Mouse (Mus musculus) heart, postnatal 10 days (tissue): ENCODE results near the gene Agap2. TPM values are rescaled to one million over a fixed set of nuclear protein-coding genes. Genes with fewer than 3 reads are reported as not detected.

ENCODE experiments used
- DNase-seq, 2 experiments: peaks; one replicate each; pipeline ENCODE4 v3.0.0; 2021
- intact Hi-C: fragments of 180-260 bp; cut with DNase I; formaldehyde crosslinking; loops from one replicate; pipeline ENCODE4 v1.15.1; 2025
- total RNA-seq, 2 experiments: library from RNA; stranded (reverse); gene quantifications; 2 replicates each; pipeline ENCODE4 v1.2.3; 2021

Agap2 gene
- total RNA-seq, 2 experiments from 2014 or later, result 5.5 to 8.3 TPM

DNA sequence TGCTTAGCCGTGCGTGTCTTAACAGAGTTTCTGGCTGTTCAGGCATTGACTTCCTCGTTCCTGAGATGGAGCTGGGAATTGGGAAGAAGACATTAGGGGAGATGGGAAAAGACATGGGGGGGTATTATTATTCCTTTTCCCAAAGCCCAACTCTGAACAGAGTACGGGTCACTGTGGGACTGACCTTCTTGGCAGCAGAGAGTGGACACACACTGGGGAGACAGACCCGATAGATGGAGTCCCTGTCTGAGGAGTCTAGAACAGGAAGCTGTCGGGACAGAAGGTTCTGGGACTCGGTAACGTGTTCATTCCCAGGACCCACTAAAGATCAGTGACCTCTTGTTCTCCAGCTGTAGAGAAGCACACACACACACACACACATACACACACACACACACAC, 567 bp downstream of the Agap2 start:
- DNase-seq, result no peak
- intact Hi-C loops, result no loop called here

- intact Hi-C loops, result no loop called here
- DNase-seq, result no peak
Observed at GRCm38 (mm10) chr10:127076082-127076481, 998 bp downstream of the Agap2 start.

GRCm38 (mm10) chr10:127077515-127077914, 2.4 kb downstream of the Agap2 start:
- intact Hi-C loops, result no loop called here
- DNase-seq, result no peak

DNA sequence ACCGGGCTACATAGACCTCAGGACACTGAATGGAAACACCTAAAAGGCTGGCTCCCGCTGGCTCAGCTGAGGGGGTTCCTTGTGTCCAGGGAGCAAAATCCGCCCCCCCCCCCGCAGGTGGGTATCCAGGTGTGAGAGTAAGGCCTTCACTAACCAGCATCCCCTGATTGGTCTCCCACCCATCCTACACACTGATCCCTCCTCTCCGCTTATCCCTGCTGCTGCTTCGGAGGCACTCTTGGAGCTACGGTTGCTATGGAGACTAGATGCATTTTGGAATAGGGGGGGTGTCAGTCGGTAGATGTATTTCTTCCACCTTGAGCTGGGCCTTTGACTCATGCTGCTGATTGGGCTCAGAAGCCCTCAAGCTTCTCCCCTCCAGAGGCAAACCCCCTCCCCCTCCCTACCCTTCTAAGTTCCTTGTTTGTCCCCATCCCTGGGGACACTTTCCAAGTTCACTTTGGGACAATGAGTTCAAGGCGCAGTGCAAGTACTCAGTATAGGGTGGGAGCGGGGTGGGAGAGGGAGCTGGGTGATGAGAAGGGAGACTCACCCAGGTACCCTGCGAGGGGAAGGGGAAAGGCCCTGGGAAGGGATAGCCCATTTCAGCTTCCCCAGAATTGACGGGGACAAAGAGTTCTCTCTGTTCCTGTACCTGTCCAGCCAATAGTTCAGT, 3.1 kb downstream of the Agap2 start:
- intact Hi-C loops, result no loop called here
- no peak for DNase-seq

DNA sequence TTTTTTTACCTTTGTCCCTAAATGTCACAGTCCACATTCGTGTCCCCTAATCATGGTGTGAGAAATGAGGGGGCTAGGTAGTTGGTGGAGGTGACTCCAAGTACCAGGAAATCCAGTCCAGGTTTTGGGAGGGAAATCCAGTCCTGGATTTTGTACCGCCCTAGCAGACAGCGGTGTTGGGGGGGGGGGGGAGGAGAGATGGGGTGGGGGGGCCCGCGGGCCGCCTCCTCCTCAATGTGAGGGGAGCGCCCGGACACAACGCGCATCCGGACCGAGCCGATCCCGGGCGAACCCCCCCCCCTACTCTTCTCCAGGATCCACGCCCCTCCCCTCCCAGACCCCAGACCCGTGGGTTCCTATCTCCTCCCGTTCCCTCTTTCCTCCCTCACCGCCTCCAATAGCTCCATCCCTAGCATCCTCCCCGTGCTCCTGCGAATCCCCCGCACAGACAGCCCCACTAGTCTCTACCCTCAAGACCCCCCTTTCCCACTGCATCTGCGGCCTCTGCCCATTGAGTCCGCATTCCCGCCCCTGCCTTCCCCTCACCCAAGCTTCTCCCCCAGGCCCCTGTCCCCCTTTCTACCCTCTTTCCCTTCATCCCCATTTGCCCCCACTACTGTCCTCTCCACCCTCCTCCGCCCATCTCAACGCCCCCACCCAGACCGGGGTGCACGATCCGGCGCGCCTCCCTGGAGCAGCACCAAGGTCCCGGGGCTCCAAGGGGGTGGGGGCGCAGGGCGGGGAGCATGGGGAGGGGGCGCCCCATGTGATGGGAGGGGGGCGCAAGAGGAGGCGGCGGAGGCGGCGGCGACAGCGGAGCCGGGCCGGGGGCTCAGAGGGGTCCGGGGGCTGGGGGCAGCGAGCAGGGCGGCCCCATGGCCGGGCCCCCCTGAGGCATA, 3.8 kb downstream of the Agap2 start:
- DNase-seq, result peak in 1 of 2 experiments; percentile 67
- intact Hi-C loops, result no loop called here

GRCm38 (mm10) chr10:127079665-127080391, 4.7 kb downstream of the Agap2 start:
- peak in 1 of 2 experiments; percentile 41 for DNase-seq

DNA sequence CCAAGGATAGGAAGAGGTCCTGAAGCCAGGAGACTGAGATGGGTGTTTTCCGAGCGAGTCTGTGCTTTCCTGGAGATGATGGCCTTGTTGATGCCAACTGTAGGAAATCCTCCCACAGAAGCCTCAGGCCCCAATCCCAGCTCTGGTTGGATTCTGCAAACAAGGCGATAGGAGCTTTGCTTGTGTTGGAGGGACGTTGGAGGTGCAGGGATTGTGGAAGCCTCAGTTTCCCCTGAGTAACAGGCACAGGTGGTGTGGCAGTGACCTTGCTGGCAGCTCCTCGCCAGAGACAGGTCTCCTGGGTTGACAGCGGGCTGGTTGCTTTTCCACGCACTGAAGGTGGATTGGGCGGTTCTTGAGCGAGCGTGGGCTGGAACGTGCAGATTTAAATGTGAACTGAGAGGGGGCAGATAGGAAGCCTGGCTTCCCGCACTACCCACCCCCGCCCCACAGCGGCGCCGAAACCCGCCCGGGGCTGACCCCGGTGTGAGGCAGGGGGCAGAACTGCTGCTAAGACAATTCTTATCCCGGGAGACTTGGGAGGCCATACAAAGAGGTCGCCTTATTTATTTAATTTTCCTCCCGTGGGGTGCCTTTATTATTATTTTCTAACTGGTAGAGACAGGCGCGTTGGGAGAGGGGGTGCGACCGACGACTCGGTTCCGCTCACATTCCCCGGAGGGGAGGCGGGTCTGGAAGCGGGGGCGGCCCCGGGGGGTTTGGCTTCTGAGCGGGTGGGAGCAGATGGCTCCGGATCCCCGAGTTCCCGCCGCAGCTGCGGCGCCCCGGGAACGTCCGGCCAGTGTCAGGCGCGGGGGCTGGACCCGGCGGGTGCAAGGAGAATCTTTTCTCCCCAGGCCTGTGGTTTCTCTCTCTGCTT, 6.1 kb downstream of the Agap2 start:
- intact Hi-C loops, result no loop called here
- peak; percentile 50 to 54 for DNase-seq

More at GRCm38 (mm10) chr10:127079665-127080391, 4.7 kb downstream of the Agap2 start:
- intact Hi-C loops, result no loop called here

- DNase-seq, result no peak
- intact Hi-C loops, result no loop called here
Observed at GRCm38 (mm10) chr10:127081996-127082620, 7.0 kb downstream of the Agap2 start.

DNA sequence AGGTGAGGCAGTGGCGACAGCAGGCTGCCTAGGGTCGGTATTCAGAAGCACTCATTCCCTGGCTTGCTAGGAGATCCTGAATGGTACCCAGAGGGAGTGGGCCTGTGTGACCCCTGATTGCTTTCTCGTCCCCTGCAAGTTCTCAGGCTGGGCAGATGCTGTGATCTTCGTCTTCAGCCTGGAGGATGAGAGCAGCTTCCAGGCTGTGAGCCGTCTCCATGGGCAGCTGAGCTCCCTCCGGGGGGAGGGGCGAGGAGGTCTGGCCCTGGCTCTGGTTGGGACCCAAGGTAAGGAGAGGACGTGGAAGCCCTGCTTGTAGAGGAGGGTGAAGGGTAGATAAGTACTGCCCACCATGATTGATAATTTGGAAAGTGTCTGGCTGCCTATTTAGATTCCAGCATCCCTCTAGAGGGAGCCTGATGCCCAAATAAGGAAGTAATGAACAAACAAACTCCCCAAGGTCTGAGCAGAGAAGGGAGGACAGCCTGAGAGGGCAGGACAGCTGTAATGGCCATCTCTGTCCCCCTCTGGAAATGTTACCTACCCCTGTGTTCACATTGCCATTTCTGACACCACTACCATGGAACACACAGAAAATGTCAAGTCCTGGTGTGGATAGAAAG, 8.3 kb downstream of the Agap2 start:
- DNase-seq, result no peak
- intact Hi-C loops, result no loop called here

GRCm38 (mm10) chr10:127083915-127084306, 8.8 kb downstream of the Agap2 start:
- DNase-seq, result no peak

GRCm38 (mm10) chr10:127085052-127085451, 10.0 kb downstream of the Agap2 start:
- DNase-seq, result no peak
- intact Hi-C loops, result no loop called here

More at GRCm38 (mm10) chr10:127083915-127084306, 8.8 kb downstream of the Agap2 start:
- intact Hi-C loops, result no loop called here

GRCm38 (mm10) chr10:127085633-127086032, 10.5 kb downstream of the Agap2 start:
- intact Hi-C loops, result no loop called here
- DNase-seq, result no peak

DNA sequence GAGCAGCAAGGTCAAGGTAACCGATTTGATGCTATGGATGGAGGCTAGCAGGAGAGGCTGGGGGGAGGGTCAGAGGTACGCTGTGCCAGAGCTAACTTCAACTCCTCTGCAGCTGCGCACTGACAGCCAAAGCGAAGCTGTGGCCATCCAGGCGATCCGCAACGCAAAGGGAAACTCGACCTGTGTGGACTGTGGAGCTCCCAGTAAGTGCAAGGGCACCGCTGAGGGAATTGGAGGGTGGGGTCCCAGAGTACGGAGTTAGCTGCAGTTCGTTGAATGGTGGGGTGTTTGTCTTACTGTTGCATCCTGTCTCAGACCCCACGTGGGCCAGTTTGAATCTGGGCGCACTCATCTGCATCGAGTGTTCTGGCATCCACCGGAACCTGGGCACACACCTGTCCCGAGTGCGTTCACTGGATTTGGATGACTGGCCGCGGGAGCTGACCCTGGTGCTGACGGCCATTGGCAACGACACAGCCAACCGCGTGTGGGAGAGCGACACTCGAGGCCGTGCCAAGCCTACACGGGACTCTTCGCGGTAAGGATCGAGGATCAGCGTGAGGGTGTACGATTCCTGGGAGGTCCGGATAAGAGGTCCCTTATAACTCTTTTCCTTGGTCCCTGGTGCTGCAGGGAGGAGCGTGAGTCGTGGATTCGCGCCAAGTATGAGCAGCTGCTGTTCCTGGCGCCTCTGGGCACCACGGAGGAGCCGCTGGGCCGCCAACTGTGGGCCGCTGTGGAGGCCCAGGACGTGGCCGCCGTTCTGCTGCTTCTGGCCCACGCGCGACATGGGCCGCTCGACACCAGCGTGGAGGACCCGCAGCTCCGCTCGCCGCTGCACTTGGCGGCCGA, 15.7 kb downstream of the Agap2 start:
- intact Hi-C loops, result no loop called here
- peak; percentile 68 to 73 for DNase-seq

DNA sequence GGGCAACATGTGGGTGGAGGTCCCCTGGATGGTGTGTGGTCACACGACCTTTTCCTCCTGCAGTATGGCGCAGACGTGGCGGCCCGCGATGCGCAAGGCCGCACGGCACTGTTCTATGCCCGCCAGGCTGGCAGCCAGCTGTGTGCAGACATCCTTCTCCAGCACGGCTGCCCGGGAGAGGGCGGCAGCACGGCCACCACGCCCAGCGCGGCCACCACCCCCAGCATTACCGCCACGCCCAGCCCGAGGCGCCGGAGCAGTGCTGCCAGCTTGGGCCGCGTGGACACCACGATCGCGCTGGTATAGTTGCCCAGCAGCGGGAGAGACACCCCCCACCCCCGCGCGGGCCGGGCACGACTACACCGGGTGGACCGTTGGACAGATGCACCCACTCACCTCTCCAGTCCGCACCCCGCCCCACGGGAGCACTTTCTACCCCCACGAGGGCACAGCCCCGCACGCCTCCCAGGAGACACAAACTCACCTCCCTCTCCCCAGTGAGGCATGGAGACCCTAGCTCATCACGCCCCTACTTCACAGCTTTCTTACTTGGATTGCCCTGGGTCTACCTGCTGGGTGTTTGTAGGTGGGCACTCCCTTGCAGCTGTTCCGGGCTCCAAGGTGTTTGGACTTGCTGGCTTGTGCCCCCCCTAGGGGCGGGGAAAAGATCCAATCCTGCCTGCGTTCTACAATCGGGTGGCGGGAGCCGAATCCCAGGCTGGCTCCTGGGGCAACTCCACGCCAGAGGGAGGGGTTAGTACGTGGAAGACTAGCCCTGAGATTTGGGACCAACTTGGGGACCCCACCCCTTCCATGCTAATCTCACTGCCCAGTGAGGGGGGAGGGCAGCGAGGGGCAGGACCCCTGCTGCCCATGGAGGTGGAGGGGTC, 16.7 kb downstream of the Agap2 start:
- peak in 1 of 2 experiments; percentile 40 for DNase-seq
- intact Hi-C loops, result no loop called here

GRCm38 (mm10) chr10:127092742-127093141, 17.7 kb downstream of the Agap2 start:
- intact Hi-C loops, result no loop called here
- no peak for DNase-seq

DNA sequence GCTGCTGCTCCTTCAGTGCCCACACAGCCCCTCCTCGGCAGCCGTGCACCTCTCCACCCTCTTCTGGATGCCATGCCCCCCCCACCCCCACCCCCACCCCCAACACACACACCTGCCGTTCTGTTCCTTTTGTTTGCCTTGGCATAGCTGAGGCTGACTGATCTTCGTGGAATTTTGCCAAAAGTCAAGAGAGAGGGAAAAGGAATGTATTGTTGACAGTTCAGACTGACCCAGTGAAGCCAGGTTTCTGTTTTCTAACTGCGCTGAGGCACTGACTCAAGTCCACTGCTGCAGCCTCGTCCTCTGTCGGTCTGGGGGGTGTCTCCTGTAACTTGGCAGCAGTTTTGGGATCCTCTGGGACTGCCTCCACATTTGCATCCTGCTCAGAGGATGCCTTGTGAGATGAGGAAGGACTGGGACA, 19.3 kb downstream of the Agap2 start:
- intact Hi-C loops, result no loop called here
- DNase-seq, result peak in 1 of 2 experiments; percentile 21

DNA sequence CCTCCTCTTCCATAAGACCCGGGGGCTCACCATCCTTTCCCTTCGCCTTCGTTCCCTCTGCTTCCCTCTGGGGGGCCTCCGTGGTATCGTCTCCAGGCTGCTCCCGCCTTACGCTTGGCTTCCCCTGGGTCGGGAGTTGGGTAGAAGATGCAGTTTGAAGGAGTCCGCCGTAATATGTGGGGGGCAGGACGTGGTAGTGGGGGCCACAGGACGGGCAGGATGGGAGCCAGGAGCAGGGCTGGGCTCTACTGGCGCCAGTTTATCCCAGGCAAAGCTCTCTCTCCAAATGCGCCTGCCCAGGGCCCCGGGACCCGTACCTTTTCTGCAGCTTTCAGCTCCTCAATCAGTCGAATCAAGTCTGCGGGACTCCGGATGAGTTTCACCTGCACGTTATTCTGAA, 23.4 kb downstream of the Agap2 start:
- no peak for DNase-seq
- intact Hi-C loops, result no loop called here
